Mouse (Mus musculus): ENCODE results near the gene Trappc2l. TPM values are rescaled to one million over a fixed set of nuclear protein-coding genes. Genes with fewer than 3 reads are reported as not detected.
"Not testable (repeated sequence)": the region's sequence is repeated elsewhere in the genome, so short reads cannot be mapped to it uniquely, and the experiment has no call there.

Trappc2l gene
- total RNA-seq, 2 experiments from 2014 or later, result 65.8 to 67.9 TPM

DNA sequence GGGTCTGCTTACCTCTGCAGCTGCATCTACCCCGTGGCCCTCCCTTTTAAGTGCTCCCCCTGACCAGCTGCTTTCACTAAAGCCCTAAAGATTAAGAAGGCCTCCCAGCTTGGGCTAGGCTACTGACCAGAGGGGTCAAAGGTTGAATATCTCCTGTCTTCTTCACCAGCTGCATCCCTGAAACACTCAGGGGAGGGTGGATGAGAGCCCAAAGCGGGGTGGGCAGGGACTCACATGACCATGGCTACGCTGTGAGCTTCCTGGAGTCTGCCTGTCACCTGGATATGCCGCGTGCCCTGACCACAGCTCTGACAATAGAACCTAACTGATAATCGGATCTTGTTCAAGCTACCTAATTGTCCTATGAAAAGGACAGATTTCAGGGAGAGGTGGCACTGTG, 11.3 kb downstream of the Trappc2l start, which contains the start of gene Pabpn1l:
Pabpn1l (minus strand) TSS at position 13 of the 400 bp plus-strand sequence.
- DNase-seq, result no peak
- intact Hi-C loops (cut with DNase I), result no loop called here

DNA sequence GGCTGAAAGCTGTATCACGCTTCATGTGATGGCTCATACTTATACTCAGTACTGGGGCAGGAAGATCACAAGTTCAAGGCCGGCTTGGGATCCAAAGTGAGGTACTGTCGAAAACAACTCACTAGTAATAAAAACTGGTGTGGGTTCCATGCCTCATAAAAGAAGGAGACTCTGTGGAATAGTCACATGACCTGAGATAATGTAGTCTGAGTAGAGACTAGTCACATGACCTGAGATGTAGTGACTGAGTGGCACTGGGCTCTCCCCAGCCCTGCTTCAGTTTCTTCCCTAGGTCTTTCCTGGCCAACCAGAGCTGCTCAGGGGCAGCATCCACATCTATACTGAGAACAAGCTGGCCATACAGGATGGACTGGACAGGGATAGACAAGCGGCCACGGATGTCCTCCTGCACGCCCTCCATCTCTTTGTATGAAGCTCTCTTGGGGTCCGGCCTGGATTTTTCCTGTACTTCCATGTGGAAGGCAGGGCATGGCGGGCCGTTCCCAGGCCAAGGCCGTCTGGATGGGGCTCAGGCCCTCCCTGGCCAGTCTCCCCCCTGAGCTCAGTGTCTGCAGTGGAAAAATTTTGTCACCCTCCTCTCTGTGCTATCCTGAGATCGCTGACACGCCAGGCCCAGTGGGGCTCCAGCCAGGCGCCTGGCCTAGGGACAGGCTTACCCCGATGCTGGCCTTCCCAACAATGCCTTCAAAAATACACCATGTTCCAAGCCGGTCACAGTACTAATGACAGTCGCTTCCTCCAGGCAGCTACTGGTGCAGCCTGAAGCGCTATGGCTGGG, 12.6 kb downstream of the Trappc2l start:
- intact Hi-C loops (cut with DNase I), result no loop called here
- DNase-seq, result peak; percentile 52 to 55

DNA sequence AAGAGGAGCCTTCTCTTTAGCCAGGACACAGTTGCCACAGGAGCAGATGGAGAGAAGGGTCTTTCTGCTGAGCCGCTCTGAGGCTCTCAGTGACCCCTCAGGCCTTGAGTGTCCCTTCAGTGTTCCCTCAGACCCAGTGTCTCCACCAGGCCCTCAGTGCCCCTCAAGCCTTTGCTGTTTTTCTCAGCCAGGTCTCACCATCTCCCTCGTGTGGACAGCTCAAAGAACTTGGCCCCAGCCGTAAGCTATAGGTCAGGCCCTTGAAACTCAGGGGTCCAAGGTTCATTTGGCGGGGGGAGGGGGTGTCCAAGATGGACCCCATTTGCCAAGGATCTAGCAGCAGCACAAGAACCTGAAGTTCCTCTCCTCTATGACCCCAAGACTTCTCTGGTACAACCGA, 13.2 kb downstream of the Trappc2l start:
- intact Hi-C loops (cut with DNase I), result no loop called here
- no peak for DNase-seq

DNA sequence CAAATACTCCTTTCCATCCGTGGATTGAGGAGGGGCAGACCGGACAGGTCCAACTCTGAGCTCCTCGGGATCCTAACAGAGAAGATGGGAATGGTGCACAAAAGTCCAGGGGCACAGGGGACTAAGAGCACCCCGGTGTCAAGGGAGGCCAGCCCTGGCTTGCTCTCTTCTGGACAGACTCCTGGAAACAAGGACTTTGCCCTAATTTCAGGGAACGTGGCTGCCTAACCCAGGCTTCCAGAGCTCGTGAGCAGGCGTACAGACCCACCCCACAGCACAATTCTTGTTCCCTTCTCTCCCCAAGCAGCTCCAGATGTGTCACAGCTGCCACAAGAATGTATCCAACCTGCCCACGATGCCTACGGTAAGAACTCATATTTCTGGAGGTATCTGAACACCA, 14.4 kb downstream of the Trappc2l start:
- intact Hi-C loops (cut with DNase I), result loop anchor here (2.0 kb wide), 1 partner anchor 35 kb away; no protein-coding TSS in a partner anchor
- DNase-seq, result no peak

DNA sequence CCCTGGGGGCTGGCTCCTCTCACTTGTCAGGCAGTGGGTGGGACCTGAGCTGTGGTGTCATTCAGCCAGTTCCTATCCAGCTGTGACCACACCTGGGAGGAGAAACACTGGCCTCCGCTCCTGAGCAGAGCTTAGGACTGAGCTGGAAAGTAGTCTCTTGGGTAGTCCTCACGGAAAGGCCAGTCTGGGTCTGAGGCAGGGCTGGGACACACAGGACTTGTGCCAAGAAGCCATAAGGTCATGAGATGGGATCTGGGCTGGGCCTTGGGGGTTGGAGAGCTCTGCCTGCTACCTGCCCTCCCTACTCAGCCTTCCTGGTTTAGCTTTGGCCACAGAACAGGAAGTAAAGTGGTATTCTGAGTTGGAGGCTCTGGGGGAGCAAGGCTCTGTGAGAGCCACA, 15.5 kb downstream of the Trappc2l start:
- no peak for DNase-seq
- intact Hi-C loops (cut with DNase I), result loop anchor here (2.0 kb wide), 1 partner anchor 34 kb away; no protein-coding TSS in a partner anchor

DNA sequence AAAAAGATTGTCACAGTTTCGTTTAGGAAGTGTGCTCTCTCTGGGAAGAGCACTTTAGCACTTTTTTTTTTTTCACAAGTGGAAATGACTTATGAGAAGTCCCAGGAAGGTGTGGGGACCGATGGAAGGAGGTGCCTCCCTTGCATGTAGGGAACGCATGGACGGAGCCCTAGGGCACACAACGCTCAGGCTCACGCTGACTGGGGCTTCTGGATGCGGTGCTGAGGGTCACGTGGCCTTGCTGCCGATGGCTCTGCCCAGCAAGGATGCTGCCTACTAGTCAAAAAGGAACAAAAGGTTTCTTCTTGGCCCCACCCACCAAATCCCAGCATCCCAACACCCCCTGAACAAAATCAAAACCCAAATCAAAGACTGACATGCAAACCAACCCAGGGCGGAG, 17.9 kb downstream of the Trappc2l start:
- intact Hi-C loops (cut with DNase I), result no loop called here
- DNase-seq, result no peak

DNA sequence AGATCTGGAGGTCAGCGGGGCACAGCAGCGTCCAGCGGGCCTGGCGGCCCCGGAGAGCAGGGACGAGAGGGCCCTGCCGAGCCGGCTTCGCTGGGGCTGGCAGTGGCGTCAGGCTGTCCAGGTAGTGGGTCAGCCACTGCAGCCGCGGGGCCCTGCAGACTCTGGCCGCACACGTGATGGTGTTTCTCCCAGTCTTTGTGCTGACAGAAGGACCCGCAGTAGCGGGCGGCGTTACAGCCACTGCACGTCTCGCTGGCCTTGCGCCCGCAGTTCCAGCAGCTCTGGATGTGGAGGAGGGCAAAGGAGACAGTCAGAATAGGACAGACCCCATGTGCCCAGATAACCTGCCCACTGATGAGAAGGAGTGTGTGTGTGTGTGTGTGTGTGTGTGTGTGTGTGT, 19.3 kb downstream of the Trappc2l start:
- intact Hi-C loops (cut with DNase I), result no loop called here
- no peak for DNase-seq

DNA sequence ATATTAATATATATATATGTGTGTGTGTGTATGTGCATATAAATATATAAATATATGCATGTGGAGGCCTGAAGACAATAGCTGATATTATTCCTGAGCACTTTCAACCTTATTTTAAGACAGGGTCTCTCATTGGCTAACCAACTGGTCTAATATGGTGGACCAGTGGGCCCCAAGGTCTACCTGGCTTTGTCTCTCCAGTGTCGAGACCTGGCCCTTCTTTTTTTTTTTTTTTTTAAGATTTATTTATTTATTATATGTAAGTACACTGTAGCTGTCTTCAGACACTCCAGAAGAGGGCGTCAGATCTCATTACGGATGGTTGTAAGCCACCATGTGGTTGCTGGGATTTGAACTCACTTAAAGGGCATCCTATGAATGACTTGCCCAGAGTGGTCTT, 20.7 kb downstream of the Trappc2l start:
- DNase-seq; intact Hi-C loops (cut with DNase I): not testable (repeated sequence)

DNA sequence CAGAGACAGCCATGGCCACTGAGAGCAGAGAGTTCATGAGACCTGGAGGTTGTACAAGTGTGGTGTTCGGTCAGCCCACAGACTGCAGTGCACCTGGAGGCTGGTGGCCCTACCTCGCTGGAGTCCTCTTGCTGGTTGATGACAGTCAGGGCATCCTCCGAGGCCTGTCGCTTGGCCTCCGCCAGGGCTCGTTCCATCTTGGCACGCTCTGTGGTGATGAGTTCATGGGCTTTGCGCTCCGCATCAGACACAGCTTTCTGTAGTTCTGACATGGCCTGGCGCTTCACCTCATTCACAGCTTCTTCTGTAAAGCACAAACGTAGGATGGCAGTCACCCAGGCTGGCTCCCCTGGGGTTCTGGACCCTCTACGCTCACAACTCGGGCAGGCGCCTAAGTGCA, 21.8 kb downstream of the Trappc2l start:
- DNase-seq, result no peak
- intact Hi-C loops (cut with DNase I), result no loop called here

DNA sequence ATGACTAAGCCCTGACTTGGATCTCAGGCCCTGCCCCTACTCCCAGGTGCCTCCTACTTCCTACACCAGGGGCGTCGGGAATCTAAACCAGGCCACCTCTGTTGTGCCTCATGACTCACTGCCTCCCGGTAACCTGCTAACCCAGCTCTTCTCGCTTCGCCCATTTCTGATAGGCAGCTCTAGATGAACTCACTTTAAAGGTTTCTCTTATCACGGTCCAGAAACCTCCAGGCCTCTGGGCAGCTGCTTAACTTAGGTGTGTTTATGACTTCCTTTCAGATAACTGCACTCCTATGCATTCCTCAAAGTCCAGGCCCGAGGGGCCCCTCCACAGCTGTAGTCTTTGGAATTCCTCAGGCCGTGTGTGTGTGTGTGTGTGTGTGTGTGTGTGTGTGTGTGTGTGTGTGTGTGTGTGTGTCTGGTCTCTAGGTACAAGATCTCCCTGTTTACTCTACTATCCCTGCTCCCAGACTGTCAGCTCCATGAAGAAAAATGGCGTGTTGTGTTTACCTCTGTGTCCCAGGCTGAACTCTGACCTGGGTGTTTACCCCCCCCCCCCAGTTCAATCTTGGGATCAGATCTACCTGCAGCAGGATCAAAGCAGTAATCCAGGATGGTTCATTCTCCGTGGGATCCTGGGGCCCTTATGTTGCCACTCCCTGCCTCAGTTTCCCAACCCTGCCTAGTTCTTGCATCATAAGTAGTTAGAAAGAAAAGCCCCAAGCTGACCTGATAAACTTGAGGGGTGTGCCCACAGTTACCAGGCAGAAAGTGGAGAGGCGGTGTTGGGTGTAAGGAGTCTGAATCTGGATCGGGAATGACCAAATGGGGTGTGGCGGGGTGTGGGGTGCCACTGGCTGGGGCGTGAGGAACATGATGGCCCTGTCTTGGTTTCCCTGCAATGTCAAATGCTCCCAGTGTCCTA, 24.7 kb downstream of the Trappc2l start:
- intact Hi-C loops (cut with DNase I), result no loop called here
- DNase-seq, result no peak

DNA sequence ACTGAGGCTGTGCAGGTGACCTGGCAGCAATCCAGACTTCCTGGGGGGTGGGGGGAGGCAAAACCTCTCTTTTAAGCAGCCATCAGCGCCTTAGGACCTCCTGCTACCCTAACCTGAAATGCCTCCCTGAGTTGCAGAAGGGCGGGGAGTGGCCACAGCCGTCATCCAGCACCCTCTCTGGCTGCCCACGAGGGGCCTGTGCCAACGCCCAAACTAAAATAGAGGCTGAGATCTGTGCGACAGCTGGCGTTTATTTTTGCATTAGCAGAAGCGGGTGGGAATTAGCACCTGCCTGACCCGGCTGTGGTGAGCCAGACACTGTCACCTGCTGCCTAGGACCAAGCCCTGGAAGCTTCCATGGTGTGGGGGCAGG, 25.3 kb downstream of the Trappc2l start:
- DNase-seq, result peak in 1 of 2 experiments; percentile 36
- intact Hi-C loops (cut with DNase I), result no loop called here

DNA sequence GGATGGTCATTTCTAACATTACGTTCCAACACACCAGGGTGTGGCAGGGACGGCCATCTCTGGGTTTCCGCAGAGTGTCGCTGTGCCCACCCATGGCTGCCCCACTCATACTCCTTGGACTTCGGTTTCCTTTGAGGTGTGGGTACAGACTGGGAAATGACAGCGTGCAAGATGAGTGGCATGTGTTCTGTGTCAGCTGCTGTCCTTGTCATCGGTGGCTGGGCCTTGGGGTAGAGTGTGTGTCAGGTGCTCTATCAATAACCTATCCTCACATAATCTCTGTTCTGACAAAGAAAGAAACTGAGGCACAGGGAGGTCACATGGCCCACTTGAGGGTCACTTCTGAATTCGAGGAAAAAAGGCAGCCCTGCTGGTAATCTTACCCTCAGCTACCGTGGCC, 25.8 kb downstream of the Trappc2l start:
- DNase-seq, result no peak
- intact Hi-C loops (cut with DNase I), result no loop called here

DNA sequence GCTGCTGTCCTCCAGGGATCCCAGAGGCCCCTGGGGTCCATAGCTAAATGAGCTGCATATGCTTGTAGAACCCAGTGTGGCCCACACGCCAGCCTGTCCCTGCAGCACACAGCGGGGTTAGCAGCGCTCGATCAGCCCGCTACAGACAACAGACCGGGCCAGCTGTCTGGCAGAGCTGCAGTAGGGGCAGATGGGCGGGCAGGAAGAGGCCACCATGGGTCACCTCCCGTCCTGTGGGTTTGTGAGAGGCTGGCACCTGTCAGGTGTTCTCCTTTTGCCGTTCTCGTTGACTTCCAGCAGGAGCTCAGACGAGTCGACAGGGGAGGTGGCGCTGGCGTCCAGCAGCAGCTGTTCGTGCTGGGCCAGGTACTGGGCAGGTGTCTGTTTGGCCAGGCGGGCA, 27.2 kb downstream of the Trappc2l start:
- DNase-seq, result no peak
- intact Hi-C loops (cut with DNase I), result no loop called here

DNA sequence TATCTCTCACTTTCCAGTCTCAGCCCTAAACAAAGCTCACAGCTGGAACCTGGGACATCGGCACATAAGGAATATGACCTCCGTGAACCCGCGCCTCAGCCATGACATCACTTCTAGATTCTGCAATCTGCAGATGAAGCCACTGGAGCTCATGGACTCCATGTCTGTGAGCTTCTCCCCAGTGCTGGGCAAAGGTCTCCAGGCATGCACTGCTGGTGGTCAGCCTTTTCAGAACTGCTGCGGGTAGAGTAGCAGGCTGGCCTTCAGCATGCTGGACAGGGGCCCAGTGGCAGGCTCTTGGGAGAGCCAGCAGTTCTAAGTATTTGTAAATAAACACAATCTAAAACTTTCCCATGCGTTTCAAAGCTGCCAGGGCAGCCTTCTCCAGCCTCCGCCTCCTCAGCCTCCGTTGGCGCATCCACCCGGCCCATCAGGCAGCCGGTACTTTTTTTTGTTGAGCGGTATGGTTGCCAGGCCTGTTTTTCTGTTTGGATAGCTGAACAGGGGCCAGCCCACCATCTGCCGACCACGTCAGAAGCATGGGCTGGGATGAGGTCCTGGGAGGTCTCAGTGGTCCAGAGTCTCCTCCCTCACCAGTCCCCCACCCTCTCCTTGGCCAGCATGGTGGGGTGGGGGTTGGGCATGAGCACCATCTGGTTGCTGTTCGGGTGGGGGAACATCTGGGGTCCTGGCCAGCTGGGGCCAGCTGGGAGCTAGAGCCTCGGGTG, 28.2 kb downstream of the Trappc2l start:
- intact Hi-C loops (cut with DNase I), result no loop called here
- DNase-seq, result peak; percentile 72 to 77

DNA sequence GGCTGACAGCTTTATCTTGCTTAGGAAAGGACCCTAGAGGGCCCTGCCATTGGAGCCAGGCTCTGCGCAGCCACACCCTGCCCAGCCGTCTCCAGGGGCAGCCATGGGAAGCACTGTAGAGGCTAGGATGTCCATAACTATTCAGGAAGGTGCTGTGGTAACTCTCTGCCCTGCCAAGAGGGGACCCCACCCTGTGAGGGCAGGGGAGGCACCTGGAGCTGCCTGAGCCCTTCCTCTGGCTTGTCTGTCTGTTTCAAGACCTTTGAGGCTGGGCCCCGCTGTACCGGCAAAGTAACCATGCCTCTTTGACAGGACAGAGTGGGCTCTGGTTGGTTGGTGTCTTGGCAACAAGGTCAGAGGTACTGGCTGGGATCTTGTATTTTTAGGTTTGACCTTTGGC, 29.4 kb downstream of the Trappc2l start:
- DNase-seq, result no peak

DNA sequence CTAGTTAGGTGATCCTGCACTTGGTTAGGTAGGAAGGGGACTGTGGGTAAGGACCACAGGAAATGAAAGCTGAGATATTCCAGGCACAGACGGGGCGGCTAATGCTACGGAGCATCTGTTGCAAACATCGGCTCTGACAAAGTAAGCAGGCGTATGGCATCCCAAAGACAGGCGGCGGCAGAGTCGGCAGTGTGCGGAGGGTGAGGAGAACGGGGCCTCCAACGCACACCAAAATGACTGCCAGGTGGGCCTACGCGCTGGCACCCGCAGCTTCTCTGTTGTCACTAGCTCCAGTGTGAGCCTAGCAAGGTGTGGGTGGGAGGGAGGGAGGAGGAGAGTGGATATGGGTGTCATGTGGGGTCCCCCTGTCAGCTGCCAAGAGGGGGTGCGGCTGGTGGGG, 30.0 kb downstream of the Trappc2l start:
- DNase-seq, result no peak
- intact Hi-C loops (cut with DNase I), result no loop called here

More for the DNA sequence above, 29.4 kb downstream of the Trappc2l start:
- intact Hi-C loops (cut with DNase I), result no loop called here

DNA sequence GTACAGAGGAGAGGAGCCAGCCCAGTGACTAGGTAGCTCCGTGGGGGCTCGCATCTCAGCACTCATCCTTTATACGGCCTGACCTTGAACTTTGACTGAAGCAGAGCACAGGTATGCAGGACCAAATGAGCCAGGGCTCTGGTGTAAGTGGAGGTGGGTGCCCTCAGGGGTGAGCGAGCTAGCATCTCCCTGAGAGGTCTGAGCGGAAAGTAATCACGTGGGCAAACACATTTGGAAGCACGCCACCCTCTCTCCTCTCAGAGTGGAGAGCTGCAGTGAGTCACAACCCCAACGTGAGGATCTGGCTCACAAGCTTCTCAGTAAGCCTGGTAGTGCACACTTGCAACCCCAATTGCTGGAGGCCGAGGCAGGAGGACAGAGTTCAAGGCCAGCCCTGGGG, 30.6 kb downstream of the Trappc2l start:
- intact Hi-C loops (cut with DNase I), result no loop called here
- peak; percentile 55 to 64 for DNase-seq

DNA sequence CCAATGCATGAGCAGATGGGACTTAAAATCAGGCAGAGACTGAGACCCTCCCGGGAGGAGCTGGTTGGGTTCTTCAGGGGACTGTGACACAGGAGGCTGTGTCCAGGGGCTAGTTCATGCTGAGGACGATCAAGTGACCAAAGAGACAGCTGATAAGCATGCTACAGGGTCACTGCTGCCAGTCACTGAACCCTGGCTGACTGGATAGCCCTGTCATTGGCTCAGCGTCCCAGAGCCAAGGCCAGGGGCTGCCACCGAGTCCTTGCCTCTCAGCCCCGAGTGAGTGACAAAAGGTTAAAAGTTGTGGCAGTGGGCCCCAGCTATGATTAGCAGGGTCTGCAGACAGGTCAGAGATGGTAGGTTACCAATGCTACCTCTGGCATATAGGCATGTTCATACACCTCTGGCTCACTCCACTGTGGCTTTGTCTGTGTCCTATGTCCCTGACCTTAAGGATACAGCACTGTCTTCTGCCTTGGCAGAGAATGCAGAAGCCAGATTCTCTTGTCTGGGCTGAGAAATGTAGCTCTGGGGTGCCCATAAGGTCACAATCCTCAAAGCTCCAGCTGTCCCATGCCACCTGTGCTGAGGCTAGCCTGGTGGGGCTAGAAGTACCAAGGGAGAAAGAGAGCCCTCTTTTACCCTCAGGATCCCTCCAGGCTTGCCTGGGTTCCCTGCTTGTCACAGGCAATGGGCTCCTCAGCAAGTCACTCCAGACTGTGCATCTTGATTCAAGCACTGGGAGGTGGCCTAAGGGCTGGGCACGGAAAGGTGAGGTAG, 32.9 kb downstream of the Trappc2l start:
- intact Hi-C loops (cut with DNase I), result no loop called here
- DNase-seq, result no peak

DNA sequence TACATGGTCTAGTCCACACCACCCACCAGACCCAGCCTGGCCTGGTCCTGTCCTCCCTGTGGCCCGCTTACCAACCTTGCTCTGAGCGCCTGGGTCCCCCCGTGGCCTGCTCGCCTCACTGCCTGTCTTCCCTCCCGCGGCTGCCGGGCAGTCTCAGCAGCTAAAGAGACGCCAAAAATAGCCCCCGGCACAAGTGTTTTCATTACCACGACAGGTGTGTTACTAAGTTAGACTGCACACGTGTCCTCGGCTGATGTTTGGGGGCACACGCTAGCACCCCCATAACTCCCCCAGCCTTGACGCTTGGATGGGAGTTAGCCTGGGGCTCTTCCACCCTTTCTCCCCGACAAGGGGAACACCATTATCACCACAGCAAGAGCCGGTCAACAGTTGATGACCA, 34.9 kb downstream of the Trappc2l start:
- no peak for DNase-seq
- intact Hi-C loops (cut with DNase I), result no loop called here

Measured in heart, postnatal 36 days (tissue).